Mouse (Mus musculus): ENCODE data around the gene Hist1h2bq. TPM values are rescaled to one million over a fixed set of nuclear protein-coding genes. Genes with fewer than 3 reads are reported as not detected.

The Hist1h2bq gene
- polyA plus RNA-seq, 1 experiment: 1.9 TPM

- no peak for DNase-seq (ENCODE audit: extremely low spot score in 1 of 2, low spot score in 1 of 2)
Measured at GRCm38 (mm10) chr13:21790601-21791283, 19.3 kb downstream of the Hist1h2bq start.

- no peak for DNase-seq (ENCODE audit: extremely low spot score in 1 of 2, low spot score in 1 of 2)
Measured at GRCm38 (mm10) chr13:21789925-21790324, 20.1 kb downstream of the Hist1h2bq start.

GRCm38 (mm10) chr13:21787760-21788593, 22.0 kb downstream of the Hist1h2bq start:
- no peak for DNase-seq (ENCODE audit: extremely low spot score in 1 of 2, low spot score in 1 of 2)

GRCm38 (mm10) chr13:21786899-21787629, 22.9 kb downstream of the Hist1h2bq start, which contains the start of the genes Hist1h2an and Hist1h2bp:
Hist1h2an (minus strand) TSS chr13:21787218.
Hist1h2bp (plus strand) TSS chr13:21787461.
- DNase-seq (ENCODE audit: extremely low spot score in 1 of 2, low spot score in 1 of 2): peak; percentile 94 to 99

- DNase-seq (ENCODE audit: extremely low spot score in 1 of 2, low spot score in 1 of 2): no peak
Measured at GRCm38 (mm10) chr13:21786189-21786898, 23.7 kb downstream of the Hist1h2bq start.

GRCm38 (mm10) chr13:21784311-21784710, 25.7 kb downstream of the Hist1h2bq start:
- no peak for DNase-seq (ENCODE audit: extremely low spot score in 1 of 2, low spot score in 1 of 2)

- DNase-seq (ENCODE audit: extremely low spot score in 1 of 2, low spot score in 1 of 2): peak in 1 of 2 experiments; percentile 63
Measured at GRCm38 (mm10) chr13:21783734-21784161, 26.2 kb downstream of the Hist1h2bq start.

GRCm38 (mm10) chr13:21783255-21783617, 26.8 kb downstream of the Hist1h2bq start, which contains the start of gene Hist1h3i:
Hist1h3i (minus strand) TSS chr13:21783370.
- DNase-seq (ENCODE audit: extremely low spot score in 1 of 2, low spot score in 1 of 2): peak; percentile 77 to 93

- DNase-seq (ENCODE audit: extremely low spot score in 1 of 2, low spot score in 1 of 2): peak in 1 of 2 experiments; percentile 17
Measured at GRCm38 (mm10) chr13:21782361-21783254, 27.4 kb downstream of the Hist1h2bq start.

GRCm38 (mm10) chr13:21781639-21782038, 28.4 kb downstream of the Hist1h2bq start:
- no peak for DNase-seq (ENCODE audit: extremely low spot score in 1 of 2, low spot score in 1 of 2)

GRCm38 (mm10) chr13:21781021-21781555, 28.9 kb downstream of the Hist1h2bq start:
- DNase-seq (ENCODE audit: extremely low spot score in 1 of 2, low spot score in 1 of 2): no peak

- peak; percentile 26 to 74 for DNase-seq (ENCODE audit: extremely low spot score in 1 of 2, low spot score in 1 of 2)
Measured at GRCm38 (mm10) chr13:21779767-21780731, 29.9 kb downstream of the Hist1h2bq start, which contains the start of gene Hist1h1b. Hist1h1b (minus strand) TSS chr13:21780625.

- peak; percentile 78 to 89 for DNase-seq (ENCODE audit: extremely low spot score in 1 of 2, low spot score in 1 of 2)
Measured at GRCm38 (mm10) chr13:21778814-21779766, 30.9 kb downstream of the Hist1h2bq start.

All from frontal cortex, adult 2 months (tissue).